Comparison of ENCODE assay signal across 18 mouse cellular contexts in genomic region chr9:52776542-52776941, GRCm38 (mm10).
DNase-seq lines count a peak whose midpoint lies in the region; ATAC-seq lines count a peak whose summit lies in the region.
"Had no signal": no experiment of that assay in that cellular context is flagged by ENCODE, and none has a peak within 500 bp of the region (broad histone marks: within the 10 kb centered on the region; RNA-seq: fewer than 3 reads in every experiment).

No protein-coding gene starts in this region.

- no peaks in the 10 kb centered on the region for H3K27me3 ChIP-seq in hindbrain, embryonic 10.5 days (ENCODE audit: insufficient read depth, poor library complexity, severe bottlenecking)
- H3K27me3 ChIP-seq in hindbrain, embryonic 12.5 days = no peaks in the 10 kb centered on the region
- H3K27me3 ChIP-seq in midbrain, embryonic 14.5 days (ENCODE audit: control insufficient read depth, insufficient read depth, low read length) = no peaks in the 10 kb centered on the region
- H3K27me3 ChIP-seq in midbrain, embryonic 11.5 days (ENCODE audit: control insufficient read depth, insufficient read depth, low read length) = no peaks in the 10 kb centered on the region
- H3K27me3 ChIP-seq in embryonic facial prominence, embryonic 10.5 days (replicated peaks; ENCODE audit: low read depth, poor library complexity, severe bottlenecking) = no peaks in the 10 kb centered on the region
- H3K27me3 ChIP-seq in neural tube, embryonic 15.5 days (replicated peaks) = no peaks in the 10 kb centered on the region
- H3K27me3 ChIP-seq: heart, embryonic 13.5 days; hindbrain, embryonic 15.5 days; liver, embryonic 12.5 days had no signal

- no peak for ATAC-seq in hindbrain, embryonic 12.5 days (ENCODE audit: low FRiP score)
- ATAC-seq in midbrain, embryonic 14.5 days (ENCODE audit: low FRiP score, low TSS enrichment) = no peak
- no peak for ATAC-seq in midbrain, embryonic 11.5 days (ENCODE audit: low FRiP score)
- ATAC-seq in neural tube, embryonic 15.5 days (ENCODE audit: low FRiP score) = no peak
- ATAC-seq in megakaryocyte progenitor cell, adult 5-6 weeks (replicated peaks; ENCODE audit: poor library complexity) = no peak
- ATAC-seq: liver, embryonic 12.5 days; midbrain, embryonic 16.5 days had no signal

- H3K27ac ChIP-seq in hindbrain, embryonic 10.5 days = no peak overlapping the region
- H3K27ac ChIP-seq in hindbrain, embryonic 12.5 days = no peak overlapping the region
- no peak overlapping the region for H3K27ac ChIP-seq in midbrain, embryonic 14.5 days (replicated peaks; ENCODE audit: low read depth, low read length)
- no peak overlapping the region for H3K27ac ChIP-seq in midbrain, embryonic 11.5 days (ENCODE audit: low read depth, low read length)
- H3K27ac ChIP-seq in embryonic facial prominence, embryonic 10.5 days (replicated peaks) = peak overlapping the region; percentile 63
- 0 out of 2 replicates have a peak overlapping the region, but pooled peaks have one; percentile 14 for H3K27ac ChIP-seq in neural tube, embryonic 15.5 days (replicated peaks)
- H3K27ac ChIP-seq: heart, embryonic 13.5 days; hindbrain, embryonic 15.5 days; liver, embryonic 12.5 days had no signal

- intact Hi-C loops in left cerebral cortex, postnatal 10 days (cut with DNase I) = no loop called here

- H3K4me2 ChIP-seq in hindbrain, embryonic 12.5 days (replicated peaks) = no peak overlapping the region
- no peak overlapping the region for H3K4me2 ChIP-seq in midbrain, embryonic 14.5 days (ENCODE audit: low read length)
- no peak overlapping the region for H3K4me2 ChIP-seq in midbrain, embryonic 11.5 days
- H3K4me2 ChIP-seq in neural tube, embryonic 15.5 days = no peak overlapping the region
- H3K4me2 ChIP-seq: heart, embryonic 13.5 days; hindbrain, embryonic 15.5 days; liver, embryonic 12.5 days had no signal

- H3K4me3 ChIP-seq in hindbrain, embryonic 10.5 days = no peak overlapping the region
- no peak overlapping the region for H3K4me3 ChIP-seq in hindbrain, embryonic 12.5 days
- H3K4me3 ChIP-seq in midbrain, embryonic 14.5 days (replicated peaks; ENCODE audit: low read depth, low read length) = no peak overlapping the region
- H3K4me3 ChIP-seq in midbrain, embryonic 11.5 days (ENCODE audit: low read depth, low read length) = no peak overlapping the region
- H3K4me3 ChIP-seq in embryonic facial prominence, embryonic 10.5 days = no peak overlapping the region
- H3K4me3 ChIP-seq in neural tube, embryonic 15.5 days (replicated peaks) = no peak overlapping the region
- H3K4me3 ChIP-seq: erythroblast, embryonic 14.5 days; heart, embryonic 13.5 days; hindbrain, embryonic 15.5 days; liver, embryonic 12.5 days had no signal

- no peaks in the 10 kb centered on the region for H3K36me3 ChIP-seq in hindbrain, embryonic 10.5 days
- H3K36me3 ChIP-seq in hindbrain, embryonic 12.5 days = no peaks in the 10 kb centered on the region
- no peaks in the 10 kb centered on the region for H3K36me3 ChIP-seq in midbrain, embryonic 14.5 days (ENCODE audit: control insufficient read depth, insufficient read depth, low read length)
- H3K36me3 ChIP-seq in midbrain, embryonic 11.5 days (ENCODE audit: control insufficient read depth, insufficient read depth, low read length) = no peaks in the 10 kb centered on the region
- no peaks in the 10 kb centered on the region for H3K36me3 ChIP-seq in embryonic facial prominence, embryonic 10.5 days (replicated peaks)
- no peaks in the 10 kb centered on the region for H3K36me3 ChIP-seq in neural tube, embryonic 15.5 days
- H3K36me3 ChIP-seq: G1E; heart, embryonic 13.5 days; hindbrain, embryonic 15.5 days; liver, embryonic 12.5 days had no signal

- H3K9me3 ChIP-seq in hindbrain, embryonic 10.5 days = no peaks in the 10 kb centered on the region
- H3K9me3 ChIP-seq in hindbrain, embryonic 12.5 days (replicated peaks) = no peaks in the 10 kb centered on the region
- no peaks in the 10 kb centered on the region for H3K9me3 ChIP-seq in midbrain, embryonic 14.5 days (ENCODE audit: control insufficient read depth, low read length)
- no peaks in the 10 kb centered on the region for H3K9me3 ChIP-seq in midbrain, embryonic 11.5 days (ENCODE audit: control insufficient read depth, low read length)
- no peaks in the 10 kb centered on the region for H3K9me3 ChIP-seq in embryonic facial prominence, embryonic 10.5 days
- no peaks in the 10 kb centered on the region for H3K9me3 ChIP-seq in neural tube, embryonic 15.5 days (replicated peaks)
- H3K9me3 ChIP-seq: G1E; heart, embryonic 13.5 days; hindbrain, embryonic 15.5 days; liver, embryonic 12.5 days had no signal

- no peak overlapping the region for H3K9ac ChIP-seq in hindbrain, embryonic 12.5 days
- H3K9ac ChIP-seq in midbrain, embryonic 14.5 days (replicated peaks; ENCODE audit: low read length) = no peak overlapping the region
- H3K9ac ChIP-seq in midbrain, embryonic 11.5 days (ENCODE audit: low read length) = no peak overlapping the region
- no peak overlapping the region for H3K9ac ChIP-seq in neural tube, embryonic 15.5 days (replicated peaks)
- H3K9ac ChIP-seq: heart, embryonic 13.5 days; hindbrain, embryonic 15.5 days; liver, embryonic 12.5 days had no signal

- peak; percentile 23 for DNase-seq in hindbrain, embryonic 10.5 days (ENCODE audit: low spot score)
- peak; percentile 39 for DNase-seq in midbrain, embryonic 14.5 days
- DNase-seq in midbrain, embryonic 11.5 days (ENCODE audit: low spot score, missing footprints) = no peak
- peak; percentile 66 for DNase-seq in embryonic facial prominence, embryonic 10.5 days (ENCODE audit: low spot score)
- DNase-seq in left cerebral cortex, postnatal 10 days (ENCODE audit: extremely low spot score in 1 of 2, low spot score in 2 of 2) = no peak
- DNase-seq: B cell, adult 2 months; cerebellum, adult 9-10 months; gastrocnemius, postnatal 10 days; lung, postnatal 10 days had no signal

- WGBS in hindbrain, embryonic 10.5 days = 21% methylated on average over 6 of the region's 6 CpGs
- 37% methylated on average over 6 of the region's 6 CpGs for WGBS in hindbrain, embryonic 12.5 days
- WGBS in midbrain, embryonic 14.5 days = 28% methylated on average over 6 of the region's 6 CpGs
- 26% methylated on average over 6 of the region's 6 CpGs for WGBS in midbrain, embryonic 11.5 days
- WGBS in embryonic facial prominence, embryonic 10.5 days = 5% methylated on average over 6 of the region's 6 CpGs
- 37% methylated on average over 6 of the region's 6 CpGs for WGBS in neural tube, embryonic 15.5 days

- no peaks in the 10 kb centered on the region for H3K4me1 ChIP-seq in hindbrain, embryonic 10.5 days (replicated peaks)
- no peaks in the 10 kb centered on the region for H3K4me1 ChIP-seq in hindbrain, embryonic 12.5 days
- H3K4me1 ChIP-seq in midbrain, embryonic 14.5 days (ENCODE audit: control insufficient read depth, insufficient read depth, low read length) = no peaks in the 10 kb centered on the region
- H3K4me1 ChIP-seq in midbrain, embryonic 11.5 days (ENCODE audit: control insufficient read depth, insufficient read depth, low read length) = no peaks in the 10 kb centered on the region
- peaks cover 17% of the 10 kb centered on the region for H3K4me1 ChIP-seq in embryonic facial prominence, embryonic 10.5 days
- H3K4me1 ChIP-seq in neural tube, embryonic 15.5 days = 0 out of 2 replicates have a peak, but pooled peaks cover 3% of the 10 kb centered on the region
- H3K4me1 ChIP-seq: heart, embryonic 13.5 days; hindbrain, embryonic 15.5 days; liver, embryonic 12.5 days had no signal

Comparison
In these comparisons a context has a peak if more than half of its experiments do, and no peak if none do; other contexts are left out.
1. DNase-seq: peak in hindbrain, embryonic 10.5 days (single experiment), midbrain, embryonic 14.5 days (single experiment) and embryonic facial prominence, embryonic 10.5 days (single experiment); none in midbrain, embryonic 11.5 days (single experiment) and left cerebral cortex, postnatal 10 days (0 of 2).
2. H3K27ac ChIP-seq: peak in embryonic facial prominence, embryonic 10.5 days (single experiment) and neural tube, embryonic 15.5 days (single experiment); none in hindbrain, embryonic 10.5 days (single experiment), hindbrain, embryonic 12.5 days (single experiment), midbrain, embryonic 14.5 days (single experiment) and midbrain, embryonic 11.5 days (single experiment).